Mouse (Mus musculus) bone marrow, adult 2 months (tissue): ENCODE results near the gene Pfn4.

Source experiments
- CTCF ChIP-seq: fragments of 200-500 bp; IDR thresholded peaks from 2 replicates; pipeline ENCODE4 v1.5.1; 2011; ENCODE audit warnings: low read length, control low read depth; ENCODE audit not compliant: control insufficient read depth, insufficient read depth
- POLR2A ChIP-seq: fragments of 200-500 bp; IDR thresholded peaks from 2 replicates; pipeline ENCODE4 v1.6.1; 2011; ENCODE audit warnings: low read depth, mild to moderate bottlenecking, control low read depth, low read length, borderline replicate concordance; ENCODE audit not compliant: control insufficient read depth

- TF ChIP-seq CTCF (no peak), POLR2A (no peak)
Observed at GRCm38 (mm10) chr12:4777734-4778133, 8.9 kb downstream of the Pfn4 start.
